Mouse (Mus musculus) kidney, postnatal 4 days (tissue): ENCODE results near the gene Zfp148.

Experiments used
- DNase-seq, 2 experiments: peaks; one replicate each; pipeline ENCODE4 v3.0.0; 2021; ENCODE audit warnings: mixed read lengths in 2 of 2

Gene Zfp148

GRCm38 (mm10) chr16:33379944-33380881, at the start of gene Zfp148:
TSS of gene Zfp148 (plus strand) at chr16:33380836.
- peak; percentile 95 to 97 for DNase-seq

- DNase-seq, result no peak
These were observed 47.6 kb upstream of the Zfp148 start for GRCm38 (mm10) chr16:33333015-33333414.

- peak; percentile 82 to 88 for DNase-seq
These were observed 43.5 kb upstream of the Zfp148 start for GRCm38 (mm10) chr16:33337177-33337576.

GRCm38 (mm10) chr16:33337681-33338080, 43.0 kb upstream of the Zfp148 start:
- DNase-seq, result no peak

- no peak for DNase-seq
These were observed 42.1 kb upstream of the Zfp148 start for GRCm38 (mm10) chr16:33338492-33338891.

- DNase-seq, result no peak
These were observed 41.2 kb upstream of the Zfp148 start for GRCm38 (mm10) chr16:33339476-33339875.

- DNase-seq, result no peak
These were observed 38.3 kb upstream of the Zfp148 start for GRCm38 (mm10) chr16:33342356-33342755.

GRCm38 (mm10) chr16:33343106-33343505, 37.5 kb upstream of the Zfp148 start:
- no peak for DNase-seq

GRCm38 (mm10) chr16:33343601-33344000, 37.0 kb upstream of the Zfp148 start:
- no peak for DNase-seq

GRCm38 (mm10) chr16:33344379-33344778, 36.3 kb upstream of the Zfp148 start:
- peak in 1 of 2 experiments; percentile 17 for DNase-seq

GRCm38 (mm10) chr16:33344875-33345274, 35.8 kb upstream of the Zfp148 start:
- peak; percentile 35 to 36 for DNase-seq

GRCm38 (mm10) chr16:33346376-33346775, 34.3 kb upstream of the Zfp148 start:
- DNase-seq, result no peak

- no peak for DNase-seq
These were observed 33.5 kb upstream of the Zfp148 start for GRCm38 (mm10) chr16:33347134-33347533.

- DNase-seq, result no peak
These were observed 22.8 kb upstream of the Zfp148 start for GRCm38 (mm10) chr16:33357805-33358204.

- DNase-seq, result no peak
These were observed 14.9 kb upstream of the Zfp148 start for GRCm38 (mm10) chr16:33365772-33366171.

GRCm38 (mm10) chr16:33368632-33369031, 12.0 kb upstream of the Zfp148 start:
- no peak for DNase-seq

- DNase-seq, result no peak
These were observed 9.8 kb upstream of the Zfp148 start for GRCm38 (mm10) chr16:33370836-33371235.

GRCm38 (mm10) chr16:33372611-33373010, 8.0 kb upstream of the Zfp148 start:
- no peak for DNase-seq

GRCm38 (mm10) chr16:33373326-33373725, 7.3 kb upstream of the Zfp148 start:
- DNase-seq, result no peak

GRCm38 (mm10) chr16:33376266-33376665, 4.4 kb upstream of the Zfp148 start:
- no peak for DNase-seq

GRCm38 (mm10) chr16:33379219-33379943, 1.3 kb upstream of the Zfp148 start:
- peak in 1 of 2 experiments; percentile 33 for DNase-seq

- peak; percentile 61 to 74 for DNase-seq
These were observed 412 bp downstream of the Zfp148 start for GRCm38 (mm10) chr16:33380882-33381613.
